Mouse (Mus musculus) lung, embryonic 14.5 days (tissue): ENCODE measurements around the gene Men1. TPM values are rescaled to one million over a fixed set of nuclear protein-coding genes. Genes with fewer than 3 reads are reported as not detected.

Experiments
- ATAC-seq: fragments of 200-750 bp; cut with Nextera tagmentation; 2 replicates; pipeline ENCODE4 v1.8.0; 2017; ENCODE audit warnings: mild to moderate bottlenecking, moderate TSS enrichment, moderate library complexity; ENCODE audit not compliant: insufficient read depth
- DNase-seq: peaks from one replicate; pipeline ENCODE4 v3.0.0-alpha.2; 2015
- H3K27ac ChIP-seq: fragments of 300-500 bp; sonication (generic); 2 replicates; pipeline ENCODE4 v1.5.1; 2014; ENCODE audit warnings: low read depth, mild to moderate bottlenecking, moderate library complexity
- H3K27me3 ChIP-seq: fragments of 300-500 bp; sonication (generic); 2 replicates; pipeline ENCODE4 v1.6.1; 2014; ENCODE audit warnings: low read length, control low read depth; ENCODE audit not compliant: insufficient read depth
- H3K36me3 ChIP-seq: fragments of 300-500 bp; sonication (generic); 2 replicates; pipeline ENCODE4 v1.6.1; 2014; ENCODE audit warnings: control low read depth; ENCODE audit not compliant: insufficient read depth
- H3K4me1 ChIP-seq: fragments of 300-500 bp; sonication (generic); 2 replicates; pipeline ENCODE4 v1.6.1; 2014; ENCODE audit warnings: antibody characterized with exemption, control low read depth; ENCODE audit not compliant: insufficient read depth
- H3K4me2 ChIP-seq: fragments of 300-500 bp; sonication (generic); 2 replicates; pipeline ENCODE4 v1.6.1; 2014; ENCODE audit warnings: mild to moderate bottlenecking
- H3K4me3 ChIP-seq: fragments of 300-500 bp; sonication (generic); 2 replicates; pipeline ENCODE4 v1.5.1; 2014; ENCODE audit warnings: low read depth, low read length
- H3K9ac ChIP-seq: fragments of 300-500 bp; sonication (generic); 2 replicates; pipeline ENCODE4 v1.6.1; 2014
- H3K9me3 ChIP-seq: fragments of 300-500 bp; sonication (generic); 2 replicates; pipeline ENCODE4 v1.6.1; 2016; ENCODE audit warnings: low read depth, low read length, control low read depth
- CTCF ChIP-seq: IDR thresholded peaks from 2 replicates; pipeline ENCODE4 v1.5.1; 2016; ENCODE audit warnings: antibody characterized with exemption, low read depth
- WGBS: fragments of 180-500 bp; shearing (Covaris S2); extraction: QIAGEN DNeasy Blood & Tissue Kit; methylation state at CpG from one replicate; pipeline ENCODE4 v1.1.7; 2014; 5-methylcytosine and 5-hydroxymethylcytosine counted together
- polyA plus RNA-seq: library from polyadenylated mRNA; unstranded; fragments of >200 nt; fragmentation: Nextera tagmentation; extraction: Ambion mirVana; gene quantifications from 2 replicates; pipeline ENCODE4 v1.2.1, GENCODE M21; 2014

Men1 gene
- polyA plus RNA-seq, 1 experiment from 2014 or later: 68.6 TPM

DNA sequence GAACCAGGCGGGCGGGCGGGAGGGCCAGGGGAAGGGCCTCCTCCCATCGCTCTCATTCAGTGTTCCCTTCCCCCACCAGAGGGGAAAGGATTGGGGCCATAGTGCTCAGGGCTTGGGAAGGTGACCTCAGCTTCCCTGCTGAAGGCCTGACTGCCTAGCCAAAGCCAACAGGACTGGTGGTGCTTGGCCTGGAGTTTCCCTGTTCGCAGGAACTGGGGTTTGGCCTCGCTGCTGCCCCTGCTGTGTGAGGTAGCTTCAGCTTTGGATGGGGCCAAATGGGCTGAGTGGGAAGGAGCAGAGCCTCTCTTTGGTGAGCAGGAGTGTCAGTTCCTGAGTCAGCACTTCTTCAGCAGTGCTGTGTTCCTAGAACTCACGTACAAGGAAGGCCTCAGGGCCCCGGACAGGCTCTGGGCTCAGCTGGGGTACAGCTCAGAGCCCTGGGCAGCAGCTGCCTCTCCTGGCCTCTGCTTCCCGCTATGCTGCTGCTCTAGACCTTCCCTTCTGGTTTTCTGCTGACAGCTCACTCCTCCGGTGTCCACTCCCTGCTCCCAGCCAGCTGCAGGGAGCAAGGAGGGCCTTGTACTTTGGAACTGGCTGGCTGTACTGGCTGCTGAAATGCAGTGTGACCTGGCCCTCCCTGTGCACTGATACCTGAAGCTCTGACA lies 43.5 kb upstream of the Men1 start:
- 79% methylated on average over 10 of the region's 10 CpGs for WGBS
- Histone ChIP-seq H3K4me1 (no peaks in the 10 kb centered on the region), H3K27me3 (no peaks in the 10 kb centered on the region), H3K4me2 (no peak overlapping the region), H3K4me3 (no peak overlapping the region), H3K9ac (no peak overlapping the region), H3K9me3 (no peaks in the 10 kb centered on the region), H3K36me3 (peaks cover 68% of the 10 kb centered on the region), H3K27ac (peak overlapping the region; percentile 50)
- DNase-seq: peak; percentile 15
- no peak for TF ChIP-seq CTCF
- peak; percentile 45; the same call in 1 of the 2 replicates for ATAC-seq

DNA sequence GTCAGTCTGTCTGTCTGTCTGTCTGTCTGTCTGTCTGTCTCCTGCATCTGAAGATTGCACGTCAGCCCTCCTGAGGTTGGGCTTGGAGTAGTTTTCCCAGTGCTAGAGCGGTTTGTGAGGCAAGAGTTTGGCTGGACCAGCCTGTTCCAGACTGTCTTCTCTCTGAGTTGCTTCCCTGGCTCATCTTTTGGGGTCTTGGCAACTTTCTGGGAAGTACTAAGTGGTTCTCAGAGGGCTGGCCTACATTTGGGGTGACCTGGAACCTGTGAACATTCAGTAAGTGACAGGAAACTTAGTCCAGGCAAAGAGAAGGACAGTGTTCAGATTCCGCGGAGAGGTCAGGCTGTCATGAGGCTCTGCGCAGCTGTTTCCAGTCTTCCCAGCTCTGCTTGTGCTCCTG lies 42.5 kb upstream of the Men1 start:
- 81% methylated on average over 5 of the region's 5 CpGs for WGBS
- H3K4me1 ChIP-seq: no peaks in the 10 kb centered on the region
- TF ChIP-seq CTCF: no peak
- peaks cover 66% of the 10 kb centered on the region for H3K36me3 ChIP-seq
- no peaks in the 10 kb centered on the region for H3K27me3 ChIP-seq
- ATAC-seq (no peak), DNase-seq (no peak)
- no peaks in the 10 kb centered on the region for H3K9me3 ChIP-seq
- H3K4me2 ChIP-seq: no peak overlapping the region
- H3K9ac ChIP-seq: no peak overlapping the region
- H3K4me3 ChIP-seq: no peak overlapping the region
- no peak overlapping the region; the same call in 1 of the 2 replicates for H3K27ac ChIP-seq

DNA sequence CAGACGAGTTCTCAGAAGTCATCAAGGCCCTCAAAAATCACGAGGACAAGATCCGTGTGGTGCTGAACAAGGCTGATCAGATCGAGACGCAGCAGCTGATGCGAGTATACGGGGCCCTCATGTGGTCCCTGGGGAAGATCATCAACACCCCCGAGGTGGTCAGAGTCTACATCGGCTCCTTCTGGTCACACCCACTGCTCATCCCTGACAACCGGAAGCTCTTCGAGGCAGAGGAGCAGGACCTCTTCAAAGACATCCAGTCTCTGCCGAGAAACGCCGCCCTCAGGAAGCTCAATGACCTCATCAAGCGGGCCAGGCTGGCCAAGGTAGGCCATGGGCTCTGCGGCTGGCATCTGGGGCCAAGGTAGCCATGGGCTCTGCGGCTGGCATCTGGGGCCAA lies 40.5 kb upstream of the Men1 start:
- no peak for DNase-seq
- 90% methylated on average over 17 of the region's 17 CpGs for WGBS

DNA sequence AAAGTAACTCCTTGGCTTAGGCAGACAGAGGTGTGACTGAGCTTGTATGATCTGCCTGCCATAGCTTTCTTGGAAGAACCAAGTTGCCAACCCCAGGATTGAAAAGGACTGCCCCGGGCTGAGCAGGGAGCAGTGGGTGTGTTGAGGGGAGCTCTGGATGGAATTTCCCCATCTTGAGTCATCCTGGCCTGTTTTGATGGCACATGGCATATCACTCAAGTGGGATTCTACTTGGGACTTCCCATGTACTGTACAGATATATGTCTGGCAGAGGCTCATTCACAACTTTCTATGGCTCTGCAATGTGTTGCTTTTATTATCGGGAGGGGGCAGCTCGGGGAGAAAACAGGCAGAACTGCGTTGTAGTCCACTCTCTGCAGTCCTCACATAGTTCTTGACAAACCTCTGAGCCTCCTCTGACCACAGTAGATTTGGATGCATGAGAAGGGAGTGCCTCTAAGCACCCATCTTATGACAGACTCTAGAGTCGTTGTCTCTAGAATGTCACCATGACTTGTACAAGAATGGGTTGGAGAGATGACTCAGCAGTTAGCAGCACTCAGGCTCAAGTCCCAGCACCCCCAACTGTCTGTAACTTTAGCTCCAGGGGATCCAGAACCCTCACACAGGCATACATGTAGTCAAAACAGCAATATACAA lies 38.1 kb upstream of the Men1 start:
- Histone ChIP-seq H3K27ac (no peak overlapping the region), H3K9ac (no peak overlapping the region), H3K27me3 (no peaks in the 10 kb centered on the region), H3K4me1 (peaks cover 4% of the 10 kb centered on the region; the same call in 1 of the 2 replicates), H3K4me3 (no peak overlapping the region), H3K9me3 (no peaks in the 10 kb centered on the region), H3K4me2 (no peak overlapping the region), H3K36me3 (peaks cover 66% of the 10 kb centered on the region)
- TF ChIP-seq CTCF: no peak
- DNase-seq (no peak), ATAC-seq (no peak)
- 88% methylated on average over 5 of the region's 5 CpGs for WGBS

More for the DNA sequence above, 40.5 kb upstream of the Men1 start:
- no peak overlapping the region for H3K27ac ChIP-seq
- H3K9ac ChIP-seq: no peak overlapping the region
- no peaks in the 10 kb centered on the region for H3K27me3 ChIP-seq
- no peak overlapping the region for H3K4me3 ChIP-seq
- H3K36me3 ChIP-seq: peaks cover 72% of the 10 kb centered on the region
- H3K4me2 ChIP-seq: no peak overlapping the region
- H3K9me3 ChIP-seq: no peaks in the 10 kb centered on the region
- H3K4me1 ChIP-seq: no peaks in the 10 kb centered on the region
- no peak for TF ChIP-seq CTCF
- no peak for ATAC-seq

DNA sequence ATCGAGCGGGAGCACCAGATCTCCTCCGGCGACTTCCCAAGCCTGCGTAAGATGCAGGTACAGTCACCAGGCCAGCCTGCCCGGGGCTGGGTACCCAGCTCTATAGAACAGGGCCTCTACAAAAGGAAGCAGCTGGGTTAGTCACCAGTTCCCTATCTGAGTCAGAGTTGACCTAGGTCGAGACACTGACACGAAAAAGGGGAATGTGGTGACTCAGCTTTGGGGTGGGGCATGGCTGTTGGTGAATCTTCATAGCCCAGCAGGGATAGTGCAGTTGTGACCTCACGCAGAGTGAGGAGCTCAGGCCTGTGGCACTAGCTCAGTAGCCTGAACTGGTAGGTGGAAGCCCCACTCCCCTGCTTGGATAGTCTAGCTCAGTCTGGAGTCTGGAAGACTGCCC lies 37.1 kb upstream of the Men1 start:
- ATAC-seq: no peak
- Histone ChIP-seq H3K4me2 (no peak overlapping the region), H3K27me3 (no peaks in the 10 kb centered on the region), H3K9ac (no peak overlapping the region), H3K27ac (no peak overlapping the region), H3K9me3 (no peaks in the 10 kb centered on the region), H3K36me3 (peaks cover 57% of the 10 kb centered on the region), H3K4me3 (no peak overlapping the region), H3K4me1 (peaks cover 4% of the 10 kb centered on the region; the same call in 1 of the 2 replicates)
- DNase-seq: peak; percentile 24
- TF ChIP-seq CTCF: no peak
- 87% methylated on average over 9 of the region's 9 CpGs for WGBS

DNA sequence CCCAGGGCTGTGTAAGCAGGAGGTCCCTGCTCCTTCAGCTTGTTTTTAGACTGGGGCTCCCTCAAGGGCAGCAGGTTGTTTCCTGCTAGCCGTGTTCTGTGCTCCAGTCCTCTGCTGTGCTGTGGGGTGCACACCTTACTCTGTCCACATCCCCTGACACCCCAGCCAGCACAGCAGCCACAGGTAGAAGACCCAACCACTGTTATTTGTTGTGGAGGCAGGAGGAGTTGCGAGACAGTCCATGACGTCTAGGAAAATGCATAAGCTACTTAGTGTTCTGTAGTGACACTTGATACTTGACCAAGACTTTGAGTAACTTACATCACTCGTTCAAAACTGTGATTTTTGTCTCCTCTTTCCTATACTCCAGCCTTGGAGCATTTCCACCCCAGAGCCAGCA lies 35.8 kb upstream of the Men1 start:
- TF ChIP-seq CTCF: no peak
- Histone ChIP-seq H3K4me3 (no peak overlapping the region), H3K4me2 (no peak overlapping the region), H3K27me3 (no peaks in the 10 kb centered on the region), H3K9ac (no peak overlapping the region), H3K4me1 (peaks cover 4% of the 10 kb centered on the region; the same call in 1 of the 2 replicates), H3K9me3 (no peaks in the 10 kb centered on the region), H3K36me3 (peaks cover 49% of the 10 kb centered on the region), H3K27ac (peak overlapping the region; percentile 73; the same call in 1 of the 2 replicates)
- WGBS: 76% methylated on average over 4 of the region's 4 CpGs
- no peak for ATAC-seq
- DNase-seq: no peak

DNA sequence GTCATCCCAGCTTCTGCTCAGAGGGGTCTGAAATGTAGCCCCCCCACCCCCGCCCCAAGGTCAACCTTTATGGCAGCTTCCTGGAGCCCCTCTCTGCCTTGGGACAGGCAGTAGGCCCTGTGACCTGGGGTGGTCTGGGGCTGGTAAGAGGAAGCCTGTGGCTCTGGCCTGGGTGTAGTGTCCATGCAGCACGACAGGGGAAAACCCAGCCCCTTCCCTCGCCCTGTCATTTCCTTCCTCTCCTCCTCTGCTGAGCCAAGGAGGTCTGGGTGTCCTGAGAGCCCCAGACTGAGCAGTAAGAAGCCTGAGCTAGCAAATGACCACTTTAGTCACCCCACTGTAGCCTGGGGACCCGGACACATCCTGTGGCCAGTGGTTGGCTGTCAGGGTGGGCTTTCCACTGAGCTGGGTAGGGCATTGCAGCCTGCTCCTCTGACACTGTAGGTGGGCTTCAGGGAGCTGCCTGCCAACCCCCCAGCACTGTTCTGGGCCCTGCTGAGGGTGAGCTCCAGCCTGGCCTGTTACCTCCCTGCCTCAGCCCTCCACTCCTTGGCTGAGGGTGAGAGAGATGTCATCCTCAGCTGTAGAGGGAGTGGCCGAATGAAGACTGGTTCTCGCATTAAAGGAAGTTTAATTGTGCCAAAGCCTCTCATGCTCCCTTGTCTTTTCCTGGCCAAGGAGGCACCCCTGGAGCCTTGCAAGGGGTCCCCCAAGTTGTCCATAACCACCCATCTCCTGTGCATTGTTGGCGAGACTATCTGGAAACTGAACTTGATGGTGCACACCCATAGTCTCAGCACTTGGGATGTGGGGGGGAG lies 35.1 kb upstream of the Men1 start:
- 66% methylated on average over 7 of the region's 7 CpGs for WGBS
- Histone ChIP-seq H3K4me3 (no peak overlapping the region), H3K9ac (no peak overlapping the region), H3K27me3 (no peaks in the 10 kb centered on the region), H3K9me3 (no peaks in the 10 kb centered on the region), H3K27ac (peak overlapping the region; percentile 73), H3K4me2 (no peak overlapping the region), H3K36me3 (peaks cover 43% of the 10 kb centered on the region), H3K4me1 (peaks cover 4% of the 10 kb centered on the region; the same call in 1 of the 2 replicates)
- ATAC-seq (no peak), DNase-seq (peak; percentile 18)
- no peak for TF ChIP-seq CTCF
